Mouse (Mus musculus) spleen, postnatal 4 days (tissue): ENCODE measurements at regions not wholly inside any gene's neighbourhood (a gene's known extent, or its start where the extent isn't known, plus 50 kb on each side); places are given as distances from the start of the nearest gene placed in this dataset.

Experiments used
- DNase-seq, 2 experiments: peaks; one replicate each; pipeline ENCODE4 v3.0.0; 2022; ENCODE audit warnings: low spot score in 2 of 2

GRCm38 (mm10) chr19:60408436-60408835 lies 59.7 kb downstream of the Prlhr start:
- DNase-seq = no peak

- DNase-seq = no peak
These were observed 68.7 kb downstream of the Prlhr start for GRCm38 (mm10) chr19:60399425-60399824.

GRCm38 (mm10) chr19:60397666-60398065 lies 70.4 kb downstream of the Prlhr start:
- no peak for DNase-seq

- DNase-seq = no peak
These were observed 71.5 kb downstream of the Prlhr start for GRCm38 (mm10) chr19:60396604-60397003.

- DNase-seq = no peak
These were observed 81.4 kb downstream of the Prlhr start for GRCm38 (mm10) chr19:60386563-60387241.

GRCm38 (mm10) chr19:60384721-60385120 lies 83.4 kb downstream of the Prlhr start:
- DNase-seq = no peak

- no peak for DNase-seq
These were observed 85.4 kb downstream of the Prlhr start for GRCm38 (mm10) chr19:60382661-60383060.

GRCm38 (mm10) chr19:60379030-60379605 lies 89.0 kb downstream of the Prlhr start:
- DNase-seq = no peak

GRCm38 (mm10) chr19:60363988-60364599 lies 104.0 kb downstream of the Prlhr start:
- no peak for DNase-seq

GRCm38 (mm10) chr19:60344911-60345310 lies 118.4 kb upstream of the Fam204a start:
- DNase-seq = no peak

GRCm38 (mm10) chr19:60341485-60341884 lies 115.0 kb upstream of the Fam204a start:
- DNase-seq = peak; percentile 33 to 66

GRCm38 (mm10) chr19:60340234-60340633 lies 113.7 kb upstream of the Fam204a start:
- no peak for DNase-seq

GRCm38 (mm10) chr19:60334521-60334920 lies 108.0 kb upstream of the Fam204a start:
- DNase-seq = no peak

- DNase-seq = no peak
These were observed 101.8 kb upstream of the Fam204a start for GRCm38 (mm10) chr19:60328295-60328694.

GRCm38 (mm10) chr19:60325612-60326011 lies 99.1 kb upstream of the Fam204a start:
- DNase-seq = no peak

- DNase-seq = no peak
These were observed 98.6 kb upstream of the Fam204a start for GRCm38 (mm10) chr19:60325112-60325511.

GRCm38 (mm10) chr19:60310591-60310990 lies 84.1 kb upstream of the Fam204a start:
- peak; percentile 34 to 75 for DNase-seq

GRCm38 (mm10) chr19:60302371-60302770 lies 75.9 kb upstream of the Fam204a start:
- no peak for DNase-seq

- DNase-seq = no peak
These were observed 74.4 kb upstream of the Fam204a start for GRCm38 (mm10) chr19:60300891-60301290.

GRCm38 (mm10) chr19:60290244-60290643 lies 63.7 kb upstream of the Fam204a start:
- no peak for DNase-seq

- no peak for DNase-seq
These were observed 60.4 kb upstream of the Fam204a start for GRCm38 (mm10) chr19:60286810-60287396.

- DNase-seq = no peak
These were observed 58.4 kb upstream of the Fam204a start for GRCm38 (mm10) chr19:60284901-60285300.
